Mouse (Mus musculus): ENCODE results near the gene Gm45234.

The Gm45234 gene

DNA sequence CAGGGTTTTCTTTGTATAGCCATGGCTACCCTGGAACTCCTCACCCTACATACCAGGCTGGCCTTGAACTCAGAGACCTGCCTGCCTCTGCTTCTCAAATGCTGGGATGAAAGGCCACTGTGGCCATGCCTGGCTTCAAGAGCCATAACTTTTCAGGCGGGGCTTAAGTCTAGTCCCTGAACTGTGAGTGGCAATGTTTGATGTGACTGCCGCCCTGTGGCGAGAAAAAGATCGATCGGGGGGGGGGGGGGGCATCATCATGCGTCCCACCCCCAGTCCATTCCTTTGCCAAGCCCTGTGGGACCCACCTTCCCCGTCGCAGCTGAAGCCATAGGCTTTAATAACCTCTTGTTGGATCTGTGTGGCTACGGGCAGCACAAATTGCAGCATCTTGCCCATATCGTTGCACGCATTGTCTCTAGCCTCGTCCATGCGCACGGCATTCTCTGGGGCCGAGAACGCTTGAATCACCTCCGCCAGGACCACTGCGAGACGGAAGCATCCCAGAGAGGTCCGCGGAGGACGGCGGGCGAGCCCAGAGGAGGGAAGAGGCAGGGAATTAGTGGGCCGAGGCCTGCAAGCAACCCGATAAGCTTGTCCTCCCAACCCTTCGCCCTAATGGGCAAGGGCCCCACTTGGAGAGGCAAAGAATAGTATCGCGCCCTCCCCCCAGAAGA lies 15.5 kb downstream of the Gm45234 start:
- peak; percentile 84 for DNase-seq (ENCODE audit: low read depth, low spot score)

DNA sequence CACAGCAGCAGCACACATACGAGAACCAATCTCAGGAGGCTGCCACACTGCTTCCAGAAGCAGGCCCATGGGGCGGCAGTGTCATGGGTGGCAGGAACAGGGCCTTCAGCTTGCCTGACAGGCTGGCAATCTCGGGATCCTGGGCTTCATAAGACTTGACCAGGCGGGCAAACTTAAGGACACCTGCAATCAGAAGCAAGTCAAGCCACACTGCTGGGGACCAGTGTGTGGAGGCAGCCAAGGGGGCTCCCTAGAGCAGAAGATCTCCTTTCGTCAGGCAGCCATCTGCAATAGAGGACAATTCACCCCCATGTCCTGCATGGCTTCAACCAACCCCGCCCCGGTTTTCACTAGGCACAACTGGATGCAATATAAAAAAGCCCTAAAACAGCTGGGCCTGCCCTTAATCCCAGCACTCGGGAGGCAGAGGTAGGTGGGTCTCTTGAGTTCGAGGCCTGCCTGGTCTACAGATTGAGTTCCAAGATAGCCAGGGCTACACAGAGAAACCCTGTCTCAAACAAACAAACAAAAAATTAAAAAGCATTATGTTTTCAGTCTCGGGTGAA lies 16.5 kb downstream of the Gm45234 start:
- no peak for DNase-seq (ENCODE audit: low read depth, low spot score)

GRCm38 (mm10) chr6:124738511-124739023 lies 17.3 kb downstream of the Gm45234 start, which contains the start of gene Ptpn6:
Gene Ptpn6, minus strand, starts transcription at chr6:124738714.
- DNase-seq (ENCODE audit: low read depth, low spot score), result peak; percentile 64

DNA sequence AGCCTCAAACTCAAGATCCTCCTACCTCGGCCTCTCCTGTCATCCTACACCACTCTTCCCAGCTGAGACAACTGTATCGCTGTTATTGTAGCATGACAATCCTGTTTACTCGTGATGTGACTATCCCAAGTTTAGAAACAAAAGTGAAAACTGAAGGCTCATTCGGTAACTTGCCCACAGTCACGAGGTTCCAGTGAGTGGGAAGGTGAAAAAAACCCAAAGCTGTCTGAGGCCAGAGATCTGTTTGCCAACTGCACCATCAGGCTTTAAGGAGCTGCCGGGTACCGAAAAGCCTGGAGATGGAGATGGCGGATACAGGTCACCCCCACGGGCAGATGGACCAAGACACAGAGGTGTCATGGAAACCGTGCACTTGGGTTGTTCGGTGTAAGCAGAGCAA lies 18.8 kb downstream of the Gm45234 start:
- no peak for DNase-seq (ENCODE audit: low read depth, low spot score)

- DNase-seq (ENCODE audit: low read depth, low spot score), result no peak
Observed at GRCm38 (mm10) chr6:124734417-124734816, 21.4 kb downstream of the Gm45234 start.

- DNase-seq (ENCODE audit: low read depth, low spot score), result peak; percentile 75
Observed at GRCm38 (mm10) chr6:124732476-124733370, 23.1 kb downstream of the Gm45234 start.

DNA sequence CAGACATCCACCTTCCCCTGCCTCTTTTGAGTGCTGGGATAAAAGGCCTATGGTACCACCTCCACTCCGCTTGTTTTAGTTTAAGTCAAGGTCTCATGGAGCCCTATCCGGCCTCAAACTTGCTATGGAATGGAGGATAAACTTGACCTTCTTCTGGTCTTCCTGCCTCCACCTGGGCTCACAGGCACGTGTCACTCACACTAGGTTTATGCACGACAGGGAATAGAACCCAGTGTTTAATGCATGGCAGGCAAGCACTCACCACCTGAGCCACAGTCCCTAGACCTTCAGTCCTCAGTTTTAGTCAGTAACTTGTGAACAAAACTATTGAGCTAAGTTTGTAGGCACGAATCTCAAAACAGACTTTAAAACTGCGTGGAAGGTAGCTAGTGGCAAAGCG lies 24.8 kb downstream of the Gm45234 start:
- no peak for DNase-seq (ENCODE audit: low read depth, low spot score)

GRCm38 (mm10) chr6:124729850-124730705 lies 25.7 kb downstream of the Gm45234 start:
- peak; percentile 62 for DNase-seq (ENCODE audit: low read depth, low spot score)

DNA sequence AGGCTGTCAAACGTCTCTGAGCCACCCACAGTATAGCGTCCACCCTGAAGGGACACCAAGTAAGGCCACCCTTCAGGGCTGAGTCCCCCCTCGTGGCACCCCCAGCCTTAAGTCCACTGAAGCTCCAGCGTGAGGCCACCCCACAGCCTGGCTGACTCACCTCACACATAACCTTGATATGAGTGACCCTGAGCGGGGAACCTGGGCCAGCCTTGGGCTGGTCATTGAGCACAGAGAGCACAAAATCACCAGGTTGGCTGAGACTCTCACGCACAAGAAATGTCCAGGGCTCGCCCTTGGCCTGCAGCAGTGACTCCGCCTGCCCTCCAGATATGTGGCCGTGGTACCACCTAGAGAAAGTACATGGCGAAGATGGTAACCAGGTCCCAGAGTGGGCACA lies 27.2 kb downstream of the Gm45234 start:
- no peak for DNase-seq (ENCODE audit: low read depth, low spot score)

GRCm38 (mm10) chr6:124724472-124724871 lies 31.3 kb downstream of the Gm45234 start:
- no peak for DNase-seq (ENCODE audit: low read depth, low spot score)

DNA sequence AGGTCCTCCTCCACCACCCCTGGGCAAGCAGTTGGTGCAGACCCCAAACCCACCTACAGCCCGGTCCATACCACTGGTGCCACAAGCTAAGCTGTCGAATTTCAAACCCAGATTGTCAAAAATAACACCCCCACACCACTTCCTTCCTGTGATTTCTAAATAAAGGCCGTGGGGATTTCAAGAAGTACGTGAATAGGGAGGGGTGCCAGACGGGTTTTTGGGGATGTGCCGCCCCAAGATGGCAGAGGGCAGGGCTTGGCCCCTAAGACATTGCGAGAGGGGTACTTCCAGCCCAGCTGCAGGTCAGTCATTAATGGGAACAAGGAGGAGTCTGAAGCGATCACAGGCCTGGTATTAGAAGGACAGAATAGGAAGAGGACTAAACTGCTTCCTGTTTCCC lies 32.3 kb downstream of the Gm45234 start:
- DNase-seq (ENCODE audit: low read depth, low spot score), result peak; percentile 71

- peak; percentile 49 for DNase-seq (ENCODE audit: low read depth, low spot score)
Observed at GRCm38 (mm10) chr6:124722876-124723473, 32.8 kb downstream of the Gm45234 start.

GRCm38 (mm10) chr6:124720904-124721303 lies 34.9 kb downstream of the Gm45234 start:
- DNase-seq (ENCODE audit: low read depth, low spot score), result no peak

GRCm38 (mm10) chr6:124719354-124719978 lies 36.4 kb downstream of the Gm45234 start:
- DNase-seq (ENCODE audit: low read depth, low spot score), result no peak

DNA sequence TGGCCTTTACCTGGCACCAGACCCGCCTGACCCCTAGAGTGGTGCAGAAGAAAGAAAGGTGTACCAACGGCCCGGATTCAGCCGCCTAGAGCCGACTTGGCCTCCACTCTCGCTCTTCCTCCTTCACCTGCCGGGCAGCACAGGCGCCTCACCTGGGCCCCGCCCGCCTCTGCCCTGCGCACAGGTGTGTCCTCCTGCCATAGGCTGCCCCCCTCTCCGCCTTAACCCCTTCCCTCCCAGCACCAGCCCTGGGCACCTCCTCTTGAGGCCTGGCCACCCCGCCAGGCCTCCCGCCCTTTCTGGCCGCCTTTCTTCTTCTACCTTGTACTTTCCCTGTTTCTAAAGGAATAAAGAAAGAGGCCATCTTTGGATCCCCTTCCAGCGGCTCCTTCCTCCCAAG lies 37.1 kb downstream of the Gm45234 start:
- no peak for DNase-seq (ENCODE audit: low read depth, low spot score)

GRCm38 (mm10) chr6:124717968-124718367 lies 37.9 kb downstream of the Gm45234 start:
- DNase-seq (ENCODE audit: low read depth, low spot score), result no peak

DNA sequence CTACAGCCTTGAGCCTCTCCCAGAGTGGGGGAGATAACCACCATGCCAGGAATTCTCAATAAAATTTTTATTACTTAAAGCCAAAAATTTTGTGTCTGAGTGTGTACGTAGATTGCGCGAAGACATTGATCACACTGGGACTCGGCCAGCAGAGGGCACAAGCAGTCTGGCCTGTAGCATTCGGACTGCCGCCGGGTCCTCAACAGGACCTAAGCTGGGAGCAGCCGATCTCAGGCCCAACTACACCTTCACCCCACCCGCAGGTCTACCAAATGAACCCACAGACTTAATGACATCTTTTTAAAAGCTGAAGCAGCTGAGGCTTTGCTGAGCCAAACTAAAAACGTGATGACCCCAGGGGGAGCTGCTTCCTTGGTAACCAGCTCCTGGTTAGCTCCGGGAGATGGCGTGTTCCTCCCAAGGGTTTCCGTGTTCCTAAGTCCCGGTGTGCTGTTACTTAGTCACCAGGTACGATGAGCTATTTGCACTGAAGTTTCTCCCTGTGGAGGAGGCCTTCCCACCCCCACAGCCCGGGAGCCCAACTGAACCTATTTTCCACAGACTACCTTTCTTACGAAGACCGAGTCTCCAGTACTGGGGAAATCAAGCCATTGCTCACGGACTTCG lies 38.8 kb downstream of the Gm45234 start:
- DNase-seq (ENCODE audit: low read depth, low spot score), result peak; percentile 84

DNA sequence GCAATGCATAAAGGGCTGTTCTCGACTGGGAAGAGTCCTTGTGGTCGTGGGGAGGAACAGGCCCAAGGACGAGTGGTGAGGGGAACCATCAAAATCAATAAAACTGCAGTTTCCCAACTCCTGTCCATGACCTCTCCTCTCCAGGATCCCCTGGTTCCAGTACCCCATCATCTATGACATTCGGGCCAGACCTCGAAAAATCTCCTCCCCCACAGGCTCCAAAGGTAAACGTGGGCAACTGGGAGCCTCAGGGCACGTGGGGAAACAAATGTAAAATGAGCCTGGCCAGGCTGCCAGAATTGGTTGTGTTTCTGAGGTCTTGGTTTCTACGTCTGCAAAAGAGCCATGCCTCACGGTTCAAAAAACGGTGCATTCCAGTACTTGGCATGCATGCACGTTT lies 42.9 kb downstream of the Gm45234 start:
- DNase-seq (ENCODE audit: low read depth, low spot score), result no peak

DNA sequence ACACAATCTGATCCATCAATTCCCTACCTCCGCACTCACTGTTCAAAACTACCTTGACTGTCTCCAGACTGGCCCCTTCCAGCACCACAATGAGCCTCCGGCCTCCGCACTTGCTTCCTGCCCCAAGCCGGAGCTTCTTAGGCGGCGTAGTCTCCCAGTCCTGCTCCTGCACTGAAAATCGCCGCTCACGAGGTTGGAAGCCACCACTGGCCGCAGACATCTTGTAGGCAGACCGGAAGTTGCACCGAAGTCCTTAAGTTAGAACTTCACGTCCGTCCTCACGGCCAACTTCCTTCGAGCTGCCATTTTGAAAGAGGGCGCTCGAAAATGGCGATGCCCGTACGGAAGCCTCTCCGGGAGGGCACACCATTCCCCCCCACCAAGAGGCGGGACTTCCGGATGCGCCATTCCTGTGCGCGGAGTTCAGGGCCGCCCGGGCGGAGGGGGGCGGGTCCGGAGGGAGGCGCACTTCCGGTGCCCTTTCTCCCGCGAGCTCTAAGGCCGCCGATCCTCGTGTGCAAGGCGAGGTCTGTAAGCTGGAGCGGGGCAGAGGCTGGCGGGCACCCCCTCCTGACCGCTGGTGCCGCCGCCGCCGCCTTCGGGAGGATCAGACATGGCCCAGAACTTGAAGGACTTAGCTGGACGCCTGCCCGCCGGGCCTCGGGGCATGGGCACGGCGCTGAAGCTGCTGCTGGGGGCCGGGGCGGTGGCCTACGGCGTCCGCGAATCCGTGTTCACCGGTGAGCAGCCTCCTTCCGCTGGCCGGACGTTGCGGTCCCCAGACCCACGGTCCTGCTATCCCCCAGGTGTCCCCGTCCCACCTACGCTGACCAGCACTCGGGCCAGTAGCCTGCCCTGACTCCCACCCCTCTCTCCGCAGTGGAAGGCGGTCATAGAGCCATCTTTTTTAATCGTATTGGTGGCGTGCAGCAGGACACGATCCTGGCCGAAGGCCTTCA lies 43.7 kb downstream of the Gm45234 start, which contains the start of the genes Emg1 and Phb2:
Gene Emg1, minus strand, starts transcription at position 355 of the 959 bp plus-strand sequence.
Gene Phb2, plus strand, starts transcription at position 513 of the 959 bp plus-strand sequence.
- DNase-seq (ENCODE audit: low read depth, low spot score), result peak; percentile 98
